Mouse (Mus musculus) liver, embryonic 11.5 days (tissue): Measurements from ENCODE around the gene Mad1l1. TPM values are rescaled to one million over a fixed set of nuclear protein-coding genes. Genes with fewer than 3 reads are reported as not detected.

Source experiments
- ATAC-seq: fragments of 200-750 bp; cut with Nextera tagmentation; replicated peaks from 2 replicates; pipeline ENCODE4 v1.8.0; 2017; ENCODE audit warnings: moderate number of reproducible peaks, mild to moderate bottlenecking, moderate TSS enrichment, moderate library complexity; ENCODE audit not compliant: low FRiP score
- DNase-seq: peaks from one replicate; pipeline ENCODE4 v3.0.0-alpha.2; 2017; ENCODE audit warnings: low spot score
- H3K27ac ChIP-seq: fragments of 300-500 bp; sonication (generic); 2 replicates; pipeline ENCODE4 v1.5.1; 2014; ENCODE audit warnings: mild to moderate bottlenecking, low read depth, low read length, control low read depth
- H3K27me3 ChIP-seq: fragments of 300-500 bp; sonication (generic); replicated peaks from 2 replicates; pipeline ENCODE4 v1.6.1; 2014; ENCODE audit warnings: low read length, mixed read lengths; ENCODE audit not compliant: control insufficient read depth, insufficient read depth
- H3K36me3 ChIP-seq: fragments of 300-500 bp; sonication (generic); 2 replicates; pipeline ENCODE4 v1.6.1; 2014; ENCODE audit warnings: mild to moderate bottlenecking, low read length, moderate library complexity, mixed read lengths; ENCODE audit not compliant: control insufficient read depth, insufficient read depth
- H3K4me1 ChIP-seq: fragments of 300-500 bp; sonication (generic); replicated peaks from 2 replicates; pipeline ENCODE4 v1.6.1; 2014; ENCODE audit warnings: low read length, mixed read lengths; ENCODE audit not compliant: control insufficient read depth, insufficient read depth
- H3K4me2 ChIP-seq: fragments of 300-500 bp; sonication (generic); 2 replicates; pipeline ENCODE4 v1.6.1; 2014; ENCODE audit warnings: mild to moderate bottlenecking, control low read depth, moderate library complexity
- H3K4me3 ChIP-seq: fragments of 300-500 bp; sonication (generic); 2 replicates; pipeline ENCODE4 v1.5.1; 2014; ENCODE audit warnings: low read depth, low read length, control low read depth
- H3K9ac ChIP-seq: fragments of 300-500 bp; sonication (generic); 2 replicates; pipeline ENCODE4 v1.6.1; 2014; ENCODE audit warnings: low read depth, low read length, control low read depth
- H3K9me3 ChIP-seq: fragments of 300-500 bp; sonication (generic); 2 replicates; pipeline ENCODE4 v1.6.1; 2016; ENCODE audit warnings: low read length, inconsistent platforms, mixed read lengths; ENCODE audit not compliant: control insufficient read depth
- WGBS: fragments of 180-500 bp; shearing (Covaris S2); extraction: QIAGEN DNeasy Blood & Tissue Kit; methylation state at CpG from one replicate; pipeline ENCODE4 v1.1.7; 2014; 5-methylcytosine and 5-hydroxymethylcytosine counted together
- polyA plus RNA-seq: library from polyadenylated mRNA; unstranded; fragments of >200 nt; fragmentation: Nextera tagmentation; extraction: Ambion mirVana; gene quantifications from 2 replicates; pipeline ENCODE4 v1.2.1, GENCODE M21; 2014

Gene Mad1l1
- polyA plus RNA-seq, 1 experiment from 2014 or later = 43.0 TPM

GRCm38 (mm10) chr5:140150136-140150535, 171.2 kb downstream of the Mad1l1 start:
- ATAC-seq (no peak), DNase-seq (no peak)
- no peaks in the 10 kb centered on the region for H3K36me3 ChIP-seq
- H3K4me3 ChIP-seq = no peak overlapping the region
- H3K9ac ChIP-seq = no peak overlapping the region
- no peak overlapping the region for H3K4me2 ChIP-seq
- 84% methylated on average over 5 of the region's 5 CpGs for WGBS
- no peak overlapping the region for H3K27ac ChIP-seq
- no peaks in the 10 kb centered on the region; the same call in 1 of the 2 replicates for H3K4me1 ChIP-seq
- no peaks in the 10 kb centered on the region for H3K27me3 ChIP-seq
- no peaks in the 10 kb centered on the region for H3K9me3 ChIP-seq

DNA sequence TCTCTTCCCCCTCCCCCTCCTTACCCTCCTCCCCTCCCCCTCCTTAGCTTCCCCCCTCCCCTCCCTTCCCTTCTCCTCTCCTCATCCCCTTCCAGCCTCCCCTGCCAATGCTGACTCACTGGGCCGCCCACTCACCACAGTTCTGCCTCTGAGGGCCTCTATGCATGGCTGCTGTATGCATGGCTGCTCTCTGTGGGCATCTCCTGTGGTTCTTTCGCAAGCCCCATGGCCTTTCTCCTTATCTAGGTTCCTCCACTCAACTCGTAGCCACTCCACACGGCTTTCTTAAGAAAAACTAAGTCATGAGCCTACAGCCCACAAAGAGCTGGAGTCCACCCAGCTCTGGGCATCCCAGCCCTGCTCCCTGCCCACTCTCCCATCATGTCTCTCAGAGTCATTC, 172.1 kb downstream of the Mad1l1 start:
- DNase-seq = no peak
- no peak overlapping the region for H3K27ac ChIP-seq
- no peaks in the 10 kb centered on the region for H3K9me3 ChIP-seq
- no peak overlapping the region for H3K9ac ChIP-seq
- no peaks in the 10 kb centered on the region for H3K36me3 ChIP-seq
- H3K27me3 ChIP-seq = no peaks in the 10 kb centered on the region
- no peaks in the 10 kb centered on the region; the same call in 1 of the 2 replicates for H3K4me1 ChIP-seq
- ATAC-seq = no peak
- no peak overlapping the region for H3K4me3 ChIP-seq
- 50% methylated on average over 4 of the region's 4 CpGs for WGBS
- no peak overlapping the region for H3K4me2 ChIP-seq

DNA sequence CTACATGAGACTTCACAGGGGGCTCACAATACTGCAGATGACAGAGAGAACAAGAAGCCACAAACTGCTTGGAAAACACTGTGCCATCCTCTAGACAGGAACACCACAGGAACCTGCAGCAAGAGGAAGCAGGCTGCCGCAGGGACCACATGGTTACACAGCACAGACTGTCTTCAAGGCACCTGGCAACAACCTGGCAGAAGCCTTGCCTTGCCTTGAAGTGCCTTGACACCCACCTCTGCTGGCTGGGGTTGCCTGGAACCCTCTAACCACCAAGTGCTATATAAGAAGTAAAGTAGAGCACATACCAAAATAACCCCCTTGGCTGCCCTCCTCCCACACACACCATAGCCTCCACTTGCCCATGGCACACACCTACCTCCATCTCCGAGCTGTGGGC, 177.8 kb downstream of the Mad1l1 start:
- Histone ChIP-seq H3K4me1 (no peaks in the 10 kb centered on the region), H3K4me3 (no peak overlapping the region), H3K4me2 (no peak overlapping the region), H3K9me3 (no peaks in the 10 kb centered on the region), H3K27ac (no peak overlapping the region), H3K27me3 (no peaks in the 10 kb centered on the region), H3K36me3 (no peaks in the 10 kb centered on the region), H3K9ac (no peak overlapping the region)
- DNase-seq (no peak), ATAC-seq (no peak)
- 91% methylated on average over 2 of the region's 2 CpGs for WGBS

DNA sequence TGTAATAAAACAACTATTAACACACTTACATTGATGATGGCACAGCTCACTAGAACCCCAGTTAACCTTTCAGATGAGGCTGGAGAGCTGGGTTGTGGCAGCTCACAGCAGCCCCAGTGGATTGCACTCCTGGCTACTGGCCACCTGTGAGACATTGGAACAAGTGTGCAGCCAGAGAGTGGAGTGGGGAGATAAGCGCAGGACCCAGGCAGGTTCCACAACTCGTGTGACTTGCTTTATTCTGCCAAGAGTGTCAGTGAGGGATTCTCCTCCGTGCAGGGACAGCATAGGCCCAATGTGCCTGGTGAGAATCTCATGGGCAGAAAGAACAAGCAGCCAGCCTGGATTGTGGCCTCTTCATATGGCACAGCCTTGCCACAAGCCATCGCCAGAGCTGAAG, 180.0 kb downstream of the Mad1l1 start:
- no peaks in the 10 kb centered on the region for H3K36me3 ChIP-seq
- H3K9ac ChIP-seq = no peak overlapping the region
- H3K4me3 ChIP-seq = no peak overlapping the region
- DNase-seq = no peak
- H3K9me3 ChIP-seq = no peaks in the 10 kb centered on the region
- H3K27me3 ChIP-seq = no peaks in the 10 kb centered on the region
- 79% methylated on average over 4 of the region's 4 CpGs for WGBS
- ATAC-seq = no peak
- no peak overlapping the region for H3K4me2 ChIP-seq
- H3K4me1 ChIP-seq = no peaks in the 10 kb centered on the region
- H3K27ac ChIP-seq = no peak overlapping the region

DNA sequence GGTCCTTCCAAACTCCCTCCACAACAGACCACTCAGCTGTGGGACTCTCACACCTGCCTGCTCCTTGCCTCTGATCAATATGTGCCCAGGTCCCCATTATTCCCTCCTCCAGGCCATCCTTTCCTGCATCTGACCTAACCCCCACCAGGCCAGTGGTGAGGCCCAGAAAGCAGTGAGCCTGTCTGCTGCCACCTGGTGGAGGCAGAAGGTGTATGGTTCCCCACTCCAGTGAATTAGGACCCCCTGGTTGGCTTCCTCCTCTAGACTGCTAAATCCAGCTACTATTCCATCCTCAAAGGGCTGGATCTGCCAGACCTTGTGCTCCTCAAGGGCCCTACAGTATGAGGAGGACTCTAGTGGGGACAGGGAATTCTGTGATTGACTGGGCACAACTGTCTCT, 181.1 kb downstream of the Mad1l1 start:
- H3K27me3 ChIP-seq = no peaks in the 10 kb centered on the region
- H3K4me3 ChIP-seq = no peak overlapping the region
- no peak overlapping the region for H3K4me2 ChIP-seq
- no peak overlapping the region for H3K9ac ChIP-seq
- DNase-seq = peak; percentile 36
- no peaks in the 10 kb centered on the region for H3K36me3 ChIP-seq
- H3K9me3 ChIP-seq = no peaks in the 10 kb centered on the region
- ATAC-seq = no peak
- H3K27ac ChIP-seq = no peak overlapping the region
- no peaks in the 10 kb centered on the region for H3K4me1 ChIP-seq

- Histone ChIP-seq H3K36me3 (no peaks in the 10 kb centered on the region), H3K9ac (no peak overlapping the region), H3K4me1 (no peaks in the 10 kb centered on the region), H3K4me2 (no peak overlapping the region), H3K9me3 (no peaks in the 10 kb centered on the region), H3K4me3 (no peak overlapping the region), H3K27ac (no peak overlapping the region), H3K27me3 (no peaks in the 10 kb centered on the region)
- DNase-seq (no peak), ATAC-seq (no peak)
- WGBS = 88% methylated on average over 8 of the region's 8 CpGs
These were observed 185.4 kb downstream of the Mad1l1 start for GRCm38 (mm10) chr5:140135734-140136625.

DNA sequence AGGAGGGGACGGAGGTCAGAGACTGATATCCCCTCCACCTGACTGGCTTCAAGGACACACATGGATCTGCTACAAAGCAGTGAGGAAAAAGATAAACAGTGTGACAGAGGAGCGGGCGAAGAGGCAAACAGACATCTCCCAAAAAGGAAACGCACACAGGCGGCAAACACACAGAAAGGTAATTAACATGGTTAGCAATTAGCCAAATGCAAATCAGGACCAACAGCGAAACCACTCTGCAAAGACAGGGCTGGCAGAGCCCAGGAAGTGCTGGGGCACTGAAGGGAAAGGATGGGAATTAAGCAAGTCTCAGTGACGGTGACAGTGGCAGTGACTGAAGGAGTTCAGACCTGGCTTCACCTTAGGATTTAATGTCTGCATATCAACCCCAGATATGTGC, 187.3 kb downstream of the Mad1l1 start:
- Histone ChIP-seq H3K9me3 (no peaks in the 10 kb centered on the region), H3K27ac (no peak overlapping the region), H3K4me2 (no peak overlapping the region), H3K4me1 (no peaks in the 10 kb centered on the region), H3K27me3 (no peaks in the 10 kb centered on the region), H3K9ac (no peak overlapping the region), H3K4me3 (no peak overlapping the region), H3K36me3 (no peaks in the 10 kb centered on the region)
- ATAC-seq (no peak), DNase-seq (no peak)
- 77% methylated on average over 7 of the region's 7 CpGs for WGBS

DNA sequence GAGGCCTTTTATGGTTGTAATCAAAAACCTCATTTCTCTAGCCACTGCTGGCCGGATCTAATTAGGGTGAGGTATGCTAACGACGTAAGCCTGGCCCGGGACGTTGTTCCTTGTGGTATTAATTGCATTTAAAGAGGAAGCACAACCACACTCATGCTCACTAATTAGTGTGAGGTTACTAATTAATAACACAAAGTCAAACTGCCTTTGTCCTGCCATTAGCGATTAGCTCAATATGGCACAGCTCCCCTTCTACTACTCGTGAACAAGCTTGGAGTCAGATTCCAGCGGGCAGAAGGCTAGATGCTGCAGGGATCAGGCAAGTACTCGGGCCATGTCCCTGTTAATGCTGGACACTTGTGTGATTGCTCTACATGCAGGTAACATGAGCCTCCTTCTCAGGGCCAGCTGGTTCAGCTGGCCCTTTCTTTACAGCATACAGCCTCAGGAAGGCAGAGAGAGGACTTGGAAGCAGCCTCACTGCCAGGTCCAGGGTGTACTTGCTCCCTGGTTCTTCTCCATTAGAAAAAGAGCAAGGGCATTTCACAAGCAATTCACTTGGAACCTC, 192.9 kb downstream of the Mad1l1 start:
- H3K36me3 ChIP-seq = no peaks in the 10 kb centered on the region
- WGBS = 78% methylated on average over 9 of the region's 9 CpGs
- H3K4me1 ChIP-seq = no peaks in the 10 kb centered on the region
- H3K9me3 ChIP-seq = no peaks in the 10 kb centered on the region
- no peak overlapping the region for H3K4me2 ChIP-seq
- ATAC-seq (no peak), DNase-seq (no peak)
- no peaks in the 10 kb centered on the region for H3K27me3 ChIP-seq
- H3K9ac ChIP-seq = no peak overlapping the region
- H3K27ac ChIP-seq = no peak overlapping the region
- no peak overlapping the region for H3K4me3 ChIP-seq

DNA sequence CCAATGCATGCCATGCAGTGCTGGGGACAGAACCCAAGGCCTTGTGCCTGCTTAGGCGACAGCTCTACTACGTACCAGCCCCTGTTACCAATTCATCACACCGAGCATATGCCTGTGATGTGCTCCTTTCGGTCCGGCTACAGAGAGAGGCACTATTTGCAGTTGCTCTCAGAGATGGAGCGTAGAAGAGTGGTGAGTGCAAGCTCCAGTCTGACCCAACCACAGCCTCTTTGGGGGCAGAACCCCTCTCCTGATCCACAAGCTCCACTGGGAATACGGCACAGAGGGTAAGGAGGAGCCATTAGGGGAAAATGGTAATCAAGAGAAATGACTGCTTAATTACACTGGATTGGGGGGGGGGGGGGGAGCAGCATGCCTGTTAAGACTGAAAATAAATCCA, 193.4 kb downstream of the Mad1l1 start:
- Histone ChIP-seq H3K4me1 (no peaks in the 10 kb centered on the region), H3K9ac (no peak overlapping the region), H3K27ac (no peak overlapping the region), H3K36me3 (no peaks in the 10 kb centered on the region), H3K9me3 (no peaks in the 10 kb centered on the region), H3K27me3 (no peaks in the 10 kb centered on the region), H3K4me2 (no peak overlapping the region), H3K4me3 (no peak overlapping the region)
- WGBS = 87% methylated on average over 7 of the region's 7 CpGs
- ATAC-seq = no peak
- no peak for DNase-seq
